Mouse (Mus musculus) left cerebral cortex, postnatal 14 days (tissue): ENCODE data around the gene Ccdc51. TPM values are rescaled to one million over a fixed set of nuclear protein-coding genes. Genes with fewer than 3 reads are reported as not detected.
"Not testable (repeated sequence)": the region's sequence is repeated elsewhere in the genome, so short reads cannot be mapped to it uniquely, and the experiment has no call there.

Experiments
- DNase-seq, 2 experiments: peaks; one replicate each; pipeline ENCODE4 v3.0.0; 2021 to 2022; ENCODE audit warnings: low spot score in 2 of 2, mixed read lengths in 1 of 2
- intact Hi-C: fragments of 180-260 bp; cut with DNase I; formaldehyde crosslinking; loops from one replicate; pipeline ENCODE4 v1.15.1; 2025
- total RNA-seq, 2 experiments: library from RNA; stranded (reverse); gene quantifications; 2 replicates each; pipeline ENCODE4 v1.2.3; 2021

The Ccdc51 gene
- total RNA-seq, 2 experiments from 2014 or later: 5.9 to 8.4 TPM

GRCm38 (mm10) chr9:109111591-109111990 lies 29.3 kb downstream of the Ccdc51 start:
- DNase-seq: no peak
- intact Hi-C loops: no loop called here

GRCm38 (mm10) chr9:109113331-109113730 lies 31.0 kb downstream of the Ccdc51 start:
- no peak for DNase-seq
- intact Hi-C loops: no loop called here

DNA sequence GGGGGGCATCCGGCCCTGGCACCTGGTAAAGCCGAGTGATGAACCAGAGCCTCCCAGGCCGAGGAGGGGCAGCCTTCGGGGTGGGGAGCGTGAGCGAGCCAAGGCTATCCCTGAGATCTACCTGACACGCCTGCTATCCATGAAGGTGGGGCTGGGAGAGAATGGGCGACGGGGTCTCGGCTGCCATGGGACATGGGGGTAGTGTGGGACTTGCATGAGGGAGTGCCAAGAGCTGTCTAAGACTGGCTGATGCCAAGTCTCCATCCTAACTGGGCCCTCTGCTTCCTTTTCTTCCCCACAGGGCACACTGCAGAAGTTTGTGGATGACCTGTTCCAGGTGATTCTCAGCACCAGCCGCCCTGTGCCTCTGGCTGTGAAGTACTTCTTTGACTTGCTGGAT lies 32.0 kb downstream of the Ccdc51 start:
- intact Hi-C loops: no loop called here
- no peak for DNase-seq

- DNase-seq: no peak
- intact Hi-C loops: no loop called here
These were observed 32.6 kb downstream of the Ccdc51 start for GRCm38 (mm10) chr9:109114871-109115270.

GRCm38 (mm10) chr9:109116205-109116604 lies 33.9 kb downstream of the Ccdc51 start:
- intact Hi-C loops: no loop called here
- no peak for DNase-seq

DNA sequence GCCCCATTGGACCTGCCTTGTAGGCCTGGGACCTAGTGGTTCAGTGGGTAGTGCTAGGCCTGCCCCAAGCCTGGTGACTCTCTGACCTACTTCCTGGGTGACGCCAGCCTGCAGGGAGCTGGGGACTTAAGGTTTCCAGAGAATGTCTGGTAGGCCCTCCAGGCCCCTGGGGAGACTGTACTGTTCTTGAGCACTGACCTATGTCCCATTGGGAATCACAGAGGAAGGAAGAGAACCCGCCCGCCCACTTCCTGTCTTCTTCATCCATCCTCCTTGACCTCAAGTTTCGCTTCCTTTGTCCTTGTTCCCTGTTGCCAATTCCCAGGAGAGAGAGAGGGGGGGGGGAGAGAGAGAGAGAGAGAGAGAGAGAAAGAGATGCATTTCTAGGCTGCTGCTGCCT lies 35.8 kb downstream of the Ccdc51 start:
- intact Hi-C loops: no loop called here
- peak in 1 of 2 experiments; percentile 2 for DNase-seq

GRCm38 (mm10) chr9:109119571-109119970 lies 37.3 kb downstream of the Ccdc51 start:
- no peak for DNase-seq
- intact Hi-C loops: no loop called here

DNA sequence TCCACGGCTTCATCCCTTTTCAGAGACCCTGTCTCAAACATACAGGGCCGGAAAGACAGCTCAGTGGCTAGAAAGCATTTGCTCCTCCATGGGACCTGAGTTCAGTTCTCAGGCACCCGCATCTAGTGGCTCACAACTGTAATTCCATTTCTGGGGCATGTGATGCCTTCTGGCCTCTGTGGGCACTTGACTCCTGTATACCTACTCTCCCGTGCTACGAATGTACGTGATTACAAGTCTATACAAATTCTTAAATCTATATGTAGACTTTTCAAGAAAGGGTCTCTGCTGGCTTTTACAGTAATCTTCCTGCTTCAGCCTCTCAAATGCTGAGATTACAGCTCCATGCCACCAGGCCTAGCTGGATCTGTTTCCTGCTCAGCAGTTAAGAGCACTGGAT lies 38.7 kb downstream of the Ccdc51 start:
- no peak for DNase-seq
- intact Hi-C loops: loop anchor here (5.0 kb wide), 1 partner anchor 119 kb away; no protein-coding TSS in a partner anchor

GRCm38 (mm10) chr9:109122553-109123085 lies 40.3 kb downstream of the Ccdc51 start:
- peak in 1 of 2 experiments; percentile 58 for DNase-seq

GRCm38 (mm10) chr9:109123266-109123665 lies 41.0 kb downstream of the Ccdc51 start:
- no peak for DNase-seq
- intact Hi-C loops: loop anchor here (2.0 to 5.0 kb wide), 2 partner anchors 34 to 121 kb away; no protein-coding TSS in a partner anchor

More at GRCm38 (mm10) chr9:109122553-109123085, 40.3 kb downstream of the Ccdc51 start:
- intact Hi-C loops: loop anchor here (2.0 to 5.0 kb wide), 2 partner anchors 34 to 120 kb away; no protein-coding TSS in a partner anchor

DNA sequence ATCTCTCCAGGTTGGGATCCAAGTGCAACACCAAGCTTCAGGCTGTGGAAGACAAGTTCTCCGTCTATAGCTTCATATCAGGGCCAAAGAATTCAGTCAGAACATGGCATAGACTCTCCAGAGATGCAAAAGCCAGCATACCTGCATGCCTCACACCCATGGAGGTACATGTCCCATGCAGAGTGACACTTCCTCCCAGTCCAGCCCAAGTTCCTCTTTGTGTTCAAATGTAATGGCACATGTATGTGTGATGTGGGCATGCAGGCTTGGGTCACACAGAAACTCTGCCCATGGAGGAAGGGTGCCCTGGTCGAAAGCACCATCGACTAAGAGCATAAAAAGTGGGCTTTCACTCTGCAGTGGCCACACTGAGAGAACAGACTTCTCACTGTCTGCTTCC lies 41.9 kb downstream of the Ccdc51 start:
- intact Hi-C loops: loop anchor here (5.0 kb wide), 1 partner anchor 122 kb away; no protein-coding TSS in a partner anchor
- no peak for DNase-seq

DNA sequence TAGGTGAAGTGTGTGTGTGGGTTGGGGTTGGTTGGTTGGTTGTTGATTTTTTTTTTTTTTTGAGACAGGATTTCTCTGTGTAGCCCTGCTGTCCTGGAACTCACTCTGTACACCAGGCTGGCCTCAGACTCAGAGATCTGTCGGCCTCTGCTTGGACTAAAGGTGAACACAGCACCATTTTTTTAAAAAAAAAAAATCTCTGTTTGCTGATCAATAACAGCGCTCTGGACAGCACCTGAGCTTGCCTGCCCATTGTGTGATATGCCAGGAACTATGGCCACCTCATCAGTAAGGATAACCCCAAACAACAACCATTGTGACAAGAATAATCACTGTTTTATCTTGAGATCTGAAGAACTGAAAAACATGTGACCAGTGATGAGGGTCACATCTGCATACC lies 42.8 kb downstream of the Ccdc51 start:
- no peak for DNase-seq
- intact Hi-C loops: no loop called here

GRCm38 (mm10) chr9:109125481-109125880 lies 43.2 kb downstream of the Ccdc51 start:
- no peak for DNase-seq
- intact Hi-C loops: no loop called here

DNA sequence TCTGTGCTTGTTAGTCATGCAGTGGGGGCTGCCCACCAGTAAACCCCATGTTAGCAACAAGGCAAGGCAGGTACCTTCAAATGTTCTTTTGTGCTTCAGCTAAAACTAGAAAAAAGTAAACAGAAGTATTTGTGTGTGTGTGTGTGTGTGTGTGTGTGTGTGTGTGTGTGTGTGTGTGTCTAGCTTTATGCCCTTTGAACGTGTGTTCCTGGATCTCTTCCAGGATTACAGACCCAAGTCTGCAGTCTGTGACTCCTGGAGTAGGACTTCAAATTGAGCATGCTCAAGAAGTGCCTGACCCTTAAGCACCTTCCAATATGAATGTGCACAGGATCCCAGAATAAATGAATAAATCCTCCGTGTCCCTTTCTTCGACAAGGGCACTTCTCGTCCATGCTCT lies 44.8 kb downstream of the Ccdc51 start:
- DNase-seq: no peak
- intact Hi-C loops: no loop called here

GRCm38 (mm10) chr9:109128211-109128610 lies 45.9 kb downstream of the Ccdc51 start:
- DNase-seq: peak; percentile 23 to 43
- intact Hi-C loops: no loop called here

DNA sequence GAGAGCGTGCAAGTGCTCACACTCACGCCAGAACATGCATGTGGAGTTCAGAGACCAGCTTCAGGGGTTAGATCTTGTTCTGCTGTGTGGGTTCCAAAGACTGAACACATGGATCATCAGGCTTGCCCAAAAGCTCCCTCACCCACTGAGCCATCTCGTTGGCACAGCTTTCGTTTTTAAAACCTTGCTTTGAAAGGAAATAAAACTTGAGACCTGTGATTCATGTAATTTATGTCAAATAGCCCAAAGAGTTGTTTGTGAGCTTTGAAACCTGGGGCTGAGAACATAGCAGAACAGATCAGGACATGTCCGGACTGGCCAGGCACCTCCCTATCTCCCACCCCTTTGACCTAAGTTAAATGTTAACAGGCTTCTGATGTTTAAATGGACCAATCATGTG lies 47.8 kb downstream of the Ccdc51 start:
- intact Hi-C loops: no loop called here
- DNase-seq: no peak

- intact Hi-C loops, DNase-seq: not testable (repeated sequence)
These were observed 58.1 kb downstream of the Ccdc51 start for GRCm38 (mm10) chr9:109140414-109140813.

Other genes starting within 250 kb of the Ccdc51 start
- gene Slc26a6, start 229.2 kb upstream of the Ccdc51 start, total RNA-seq: 10 to 100 TPM; 30.4 to 33.2 TPM
- not detected for gene Tmem89, start 167.9 kb upstream of the Ccdc51 start, total RNA-seq
- gene Uqcrc1, start 145.9 kb upstream of the Ccdc51 start, total RNA-seq: 100 to 1,000 TPM; 383 to 411 TPM
- 1 to 10 TPM; 3.6 to 4.2 TPM for gene Col7a1, start 128.9 kb upstream of the Ccdc51 start, total RNA-seq
- gene Ucn2, start 96.5 kb upstream of the Ccdc51 start, total RNA-seq: not detected
- gene Pfkfb4, start 90.7 kb upstream of the Ccdc51 start, total RNA-seq: 10 to 100 TPM; 15.9 to 16.7 TPM
- 10 to 100 TPM; 68.2 to 72.6 TPM for gene Shisa5, start 43.9 kb upstream of the Ccdc51 start, total RNA-seq
- gene Trex1, start 22.8 kb upstream of the Ccdc51 start, total RNA-seq: 10 to 100 TPM; 12.0 TPM
- gene Atrip, start 8.4 kb upstream of the Ccdc51 start, total RNA-seq: 10 to 100 TPM; 28.1 to 29.0 TPM
- 100 to 1,000 TPM; 368 to 387 TPM for gene Tma7, start 94 bp downstream of the Ccdc51 start, total RNA-seq
- gene Plxnb1, start 12.9 kb downstream of the Ccdc51 start, total RNA-seq: 10 to 100 TPM; 67.2 to 69.8 TPM
- not detected for gene Fbxw21, start 79.5 kb downstream of the Ccdc51 start, total RNA-seq
- gene Fbxw13, start 113.5 kb downstream of the Ccdc51 start, total RNA-seq: not detected
- gene Fbxw20, start 152.3 kb downstream of the Ccdc51 start, total RNA-seq: not detected
- gene Fbxw14, start 205.2 kb downstream of the Ccdc51 start, total RNA-seq: not detected